Mouse (Mus musculus) ZHBTc4 (cell line): ENCODE results near the gene Myo1c.

Experiments used
- DNase-seq: peaks from one replicate; pipeline ENCODE4 v3.0.0-alpha.2; 2011; ENCODE audit warnings: low read depth, low spot score

Gene Myo1c

DNA sequence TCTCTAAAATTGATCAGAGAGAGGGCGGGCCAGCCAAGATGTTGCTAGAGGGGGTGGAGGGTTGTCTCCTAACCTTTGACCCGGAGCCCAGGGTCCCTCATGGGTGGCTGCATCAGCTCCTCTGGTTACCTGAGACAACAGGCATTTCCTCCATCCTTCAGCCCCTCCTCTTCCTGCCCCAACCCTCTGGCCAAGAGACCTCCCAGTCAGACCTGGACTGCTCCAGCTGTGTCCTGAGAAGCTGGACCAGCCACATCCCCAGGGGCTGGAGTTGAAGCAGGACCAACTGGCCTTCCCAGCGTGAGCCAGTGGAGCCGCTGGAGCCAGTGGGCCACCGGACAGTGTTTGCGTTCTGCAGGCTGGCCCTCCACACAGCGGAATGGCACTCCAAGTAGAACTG is at the start of gene Myo1c:
Myo1c (plus strand) TSS at position 194 of the 400 bp plus-strand sequence.
- DNase-seq: peak; percentile 15

- no peak for DNase-seq
Measured at GRCm38 (mm10) chr11:75604826-75605225, 45.5 kb upstream of the Myo1c start.

GRCm38 (mm10) chr11:75605318-75605717 is 45.0 kb upstream of the Myo1c start:
- DNase-seq: peak; percentile 84

- DNase-seq: no peak
Measured at GRCm38 (mm10) chr11:75608776-75609175, 41.5 kb upstream of the Myo1c start.

DNA sequence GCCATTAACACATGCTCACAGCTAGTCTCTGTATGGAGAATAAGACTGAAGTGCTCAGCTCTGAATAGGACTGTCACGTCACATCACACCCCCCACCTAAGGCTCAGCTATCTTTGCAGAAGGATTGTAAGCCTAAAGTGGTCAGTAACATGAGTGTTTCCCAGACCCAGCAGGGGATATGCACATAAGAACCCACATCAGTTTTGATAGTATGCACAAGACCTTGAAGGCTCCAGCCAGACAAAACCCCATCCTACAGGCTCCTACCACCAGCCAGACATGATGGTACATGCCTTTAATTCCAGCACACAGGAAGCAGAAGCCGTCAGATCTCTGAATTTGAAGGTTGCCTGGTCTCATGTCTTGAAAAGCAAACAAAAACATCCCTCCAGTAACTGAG is 40.3 kb upstream of the Myo1c start:
- peak; percentile 52 for DNase-seq

DNA sequence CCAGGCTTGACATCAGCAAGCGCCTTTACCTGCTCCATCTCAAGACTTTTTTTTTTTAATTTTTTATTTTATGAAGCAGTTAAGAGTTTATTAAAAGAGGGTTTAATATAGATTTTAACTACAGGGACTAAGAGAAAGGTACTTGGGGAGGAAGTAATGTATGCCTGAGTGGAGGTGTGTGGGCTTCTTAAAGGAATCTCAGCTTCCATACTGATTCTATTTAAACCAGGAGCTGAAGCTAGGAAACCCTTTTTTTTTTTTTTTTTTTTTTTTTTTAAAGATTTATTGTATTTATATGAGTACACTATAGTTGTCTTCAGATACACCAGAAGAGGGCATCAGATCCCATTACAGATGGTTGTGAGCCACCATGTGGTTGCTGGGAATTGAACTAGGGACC is 35.5 kb upstream of the Myo1c start:
- DNase-seq: no peak

DNA sequence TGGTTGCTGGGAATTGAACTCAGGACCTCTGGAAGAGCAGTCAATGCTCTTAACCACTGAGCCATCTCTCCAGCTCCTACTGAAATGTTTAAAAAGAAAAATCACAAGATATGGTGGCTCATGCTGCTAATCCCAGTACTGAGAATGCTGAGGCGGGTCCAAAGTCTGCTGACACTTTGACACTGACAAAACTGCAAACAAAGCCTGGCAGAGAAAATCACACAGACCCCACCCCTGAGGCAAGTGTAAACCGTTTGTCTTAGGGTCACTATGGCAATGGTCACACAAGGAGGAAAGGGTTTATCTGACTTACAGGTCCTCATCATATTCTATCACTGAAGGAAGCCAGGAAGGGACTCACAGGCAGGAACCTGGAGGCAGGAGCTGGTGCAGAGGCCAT is 34.7 kb upstream of the Myo1c start:
- no peak for DNase-seq

DNA sequence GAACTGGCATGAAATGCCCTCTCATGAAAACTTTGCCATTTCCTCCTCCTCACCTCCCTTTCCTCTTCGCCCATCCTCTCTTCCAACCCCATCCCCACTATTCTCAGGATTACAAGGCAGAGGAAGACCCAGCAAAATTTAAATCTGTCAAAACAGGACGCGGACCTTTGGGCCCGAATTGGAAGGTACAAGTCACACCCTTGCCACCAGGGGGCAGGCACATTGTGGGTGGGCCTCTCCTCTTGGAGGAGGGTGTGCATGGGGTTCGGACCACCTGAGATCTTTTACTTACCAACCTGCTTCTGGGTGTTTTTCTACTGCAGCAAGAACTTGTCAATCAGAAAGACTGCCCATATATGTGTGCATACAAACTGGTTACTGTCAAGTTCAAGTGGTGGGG is 31.2 kb upstream of the Myo1c start:
- peak; percentile 75 for DNase-seq

DNA sequence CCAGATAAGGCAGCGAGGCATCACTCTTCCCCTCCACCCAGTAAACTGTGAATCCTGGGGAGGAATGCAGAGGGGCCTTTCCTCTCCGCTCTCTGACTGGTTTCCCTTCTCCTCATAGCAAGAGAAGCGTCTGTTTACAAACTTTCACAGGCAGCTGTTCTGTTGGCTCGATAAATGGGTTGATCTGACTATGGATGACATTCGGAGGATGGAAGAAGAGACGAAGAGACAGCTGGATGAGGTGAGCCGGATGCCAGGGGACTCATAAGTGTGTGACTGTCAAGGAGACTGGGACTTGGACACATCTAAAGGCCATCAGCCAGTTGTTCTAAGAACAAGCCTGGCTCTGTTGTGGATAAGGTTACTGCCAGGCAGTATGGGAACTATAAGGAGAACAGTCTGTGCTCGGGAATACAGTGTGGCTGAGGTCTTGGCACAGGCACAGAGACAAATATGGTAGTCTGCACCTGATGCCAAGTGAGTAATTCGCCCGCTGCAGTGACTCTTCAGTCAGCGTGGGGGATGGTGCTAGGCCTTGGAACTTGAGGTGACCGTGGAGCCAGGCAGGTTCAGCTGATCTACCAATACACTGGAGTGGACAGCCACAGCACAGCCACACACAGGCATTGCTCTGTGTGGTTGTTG is 30.0 kb upstream of the Myo1c start:
- no peak for DNase-seq

DNA sequence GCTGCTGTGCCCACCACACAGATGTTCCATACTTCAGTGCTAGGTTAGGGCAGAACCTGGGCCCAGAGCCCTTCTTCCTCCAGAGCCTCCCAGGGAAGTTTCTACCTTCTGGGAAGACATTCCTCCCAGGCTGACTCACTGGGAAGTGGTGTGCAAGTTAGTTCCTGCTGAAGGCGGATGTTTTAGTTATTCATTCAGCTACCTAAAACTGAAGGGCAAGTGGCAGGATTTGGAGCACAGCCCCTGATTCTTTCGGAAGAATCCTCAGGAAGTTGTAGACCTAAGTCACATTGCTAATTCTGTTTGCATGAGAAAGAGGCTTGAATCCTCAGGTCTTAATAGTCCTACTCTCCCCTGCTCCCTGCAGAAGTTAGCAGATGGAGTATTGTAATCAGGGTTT is 28.9 kb upstream of the Myo1c start:
- peak; percentile 93 for DNase-seq

DNA sequence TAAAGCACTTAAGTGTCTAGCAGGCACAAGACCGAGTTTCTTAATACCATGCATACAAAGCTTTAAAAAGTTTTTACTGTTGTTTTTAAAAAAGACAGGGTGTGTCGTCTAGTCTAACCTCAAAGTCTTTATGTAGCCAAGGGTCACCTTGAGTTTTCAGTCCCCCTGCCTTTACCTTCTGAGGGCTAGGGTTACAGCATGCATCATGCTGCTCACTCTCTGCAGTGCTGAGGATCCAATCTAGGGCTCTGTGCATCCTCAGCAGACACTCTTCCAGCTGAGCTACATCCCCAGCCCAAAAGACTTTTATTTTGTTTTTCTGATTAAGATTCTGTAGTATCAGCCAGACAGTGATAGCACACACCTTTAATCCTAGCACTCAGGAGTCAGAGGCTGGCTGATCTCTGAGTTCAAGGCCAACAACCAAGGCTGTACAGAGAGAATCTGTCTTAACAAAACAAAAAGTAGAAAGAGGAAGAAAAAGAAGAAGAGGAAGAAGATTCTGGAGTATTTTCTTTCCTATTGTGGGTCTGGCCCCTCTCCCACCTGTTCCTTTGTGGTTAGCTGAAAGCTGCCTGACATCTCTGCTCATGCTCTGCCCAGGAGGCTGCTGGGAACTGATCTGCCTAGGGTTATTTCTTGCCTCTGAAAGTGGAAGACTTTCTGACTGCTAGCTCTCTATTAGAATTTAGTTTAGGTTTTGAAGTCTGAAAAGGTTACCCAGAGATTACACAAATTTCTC is 27.5 kb upstream of the Myo1c start:
- DNase-seq: peak; percentile 42

DNA sequence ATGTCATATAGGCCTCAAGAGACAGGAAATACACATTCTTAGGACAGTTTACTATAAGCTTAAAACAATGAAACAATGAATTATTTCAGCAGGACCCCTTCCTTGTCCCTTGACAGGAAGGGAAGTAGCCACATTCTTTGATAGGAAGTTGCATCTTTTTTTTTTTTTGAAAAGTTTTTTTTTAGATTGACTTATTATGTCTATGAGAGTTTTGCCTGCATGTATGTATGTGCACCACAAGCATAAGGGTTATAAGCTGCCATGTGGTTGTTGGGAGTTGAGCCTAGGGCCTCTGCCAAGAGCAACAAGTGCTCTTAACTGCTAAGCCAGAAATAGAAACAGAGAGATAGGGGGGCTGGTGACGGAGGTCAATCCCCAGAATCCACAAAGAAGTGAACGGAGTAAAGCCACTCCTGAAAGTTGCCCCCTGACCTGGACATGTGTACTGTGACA is 26.2 kb upstream of the Myo1c start:
- no peak for DNase-seq

GRCm38 (mm10) chr11:75625820-75626219 is 24.5 kb upstream of the Myo1c start:
- DNase-seq: no peak

DNA sequence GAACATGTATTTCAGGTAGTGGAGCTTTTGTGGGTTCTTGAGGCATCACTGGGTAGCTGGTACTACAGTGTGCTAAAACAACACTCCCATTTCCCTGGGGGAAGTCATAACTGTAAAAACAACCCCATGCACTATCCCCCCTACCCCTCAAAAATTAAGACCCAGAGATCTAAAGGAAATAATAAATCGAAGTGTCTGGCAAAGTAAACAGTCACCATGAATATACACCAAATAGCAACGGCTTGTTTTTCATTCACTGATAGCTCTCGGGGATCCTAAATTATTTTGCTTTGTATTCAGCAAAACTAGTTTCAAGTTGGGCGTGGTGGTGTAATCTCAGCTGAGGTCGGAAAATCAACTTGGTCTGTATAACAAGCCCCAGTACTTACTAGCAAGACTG is 20.2 kb upstream of the Myo1c start:
- DNase-seq: no peak

DNA sequence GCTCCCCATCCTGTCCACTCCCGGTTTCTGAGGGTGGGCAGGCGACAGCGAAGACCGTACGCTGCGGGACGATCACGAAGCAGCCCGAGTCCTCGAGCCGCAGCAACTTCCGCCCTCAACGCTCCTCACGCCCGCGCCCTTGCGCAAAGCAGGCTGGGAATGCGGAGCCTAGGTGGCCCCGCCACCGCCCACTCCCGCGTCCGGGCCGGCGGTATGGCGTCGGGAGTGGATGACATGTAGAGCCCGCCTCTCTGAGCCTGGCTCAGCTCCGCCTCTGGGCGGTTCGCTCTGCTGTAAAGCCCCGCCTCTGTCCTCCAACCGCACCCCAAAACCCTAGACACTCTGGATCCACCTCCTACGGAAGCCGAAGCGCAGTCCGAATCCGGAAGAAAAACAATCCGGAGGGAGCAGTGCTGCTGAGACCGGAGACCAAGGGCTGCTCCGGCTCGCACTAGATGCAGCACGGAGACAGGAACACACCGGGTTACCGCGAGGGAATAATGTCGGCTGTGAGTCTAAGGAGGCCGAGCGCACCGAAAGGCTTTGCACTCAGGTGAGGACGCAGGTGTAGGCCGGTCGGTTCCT is 19.6 kb upstream of the Myo1c start, which contains the start of gene Inpp5k:
Inpp5k (plus strand) TSS at position 344 of the 585 bp plus-strand sequence.
- peak; percentile 99 for DNase-seq

DNA sequence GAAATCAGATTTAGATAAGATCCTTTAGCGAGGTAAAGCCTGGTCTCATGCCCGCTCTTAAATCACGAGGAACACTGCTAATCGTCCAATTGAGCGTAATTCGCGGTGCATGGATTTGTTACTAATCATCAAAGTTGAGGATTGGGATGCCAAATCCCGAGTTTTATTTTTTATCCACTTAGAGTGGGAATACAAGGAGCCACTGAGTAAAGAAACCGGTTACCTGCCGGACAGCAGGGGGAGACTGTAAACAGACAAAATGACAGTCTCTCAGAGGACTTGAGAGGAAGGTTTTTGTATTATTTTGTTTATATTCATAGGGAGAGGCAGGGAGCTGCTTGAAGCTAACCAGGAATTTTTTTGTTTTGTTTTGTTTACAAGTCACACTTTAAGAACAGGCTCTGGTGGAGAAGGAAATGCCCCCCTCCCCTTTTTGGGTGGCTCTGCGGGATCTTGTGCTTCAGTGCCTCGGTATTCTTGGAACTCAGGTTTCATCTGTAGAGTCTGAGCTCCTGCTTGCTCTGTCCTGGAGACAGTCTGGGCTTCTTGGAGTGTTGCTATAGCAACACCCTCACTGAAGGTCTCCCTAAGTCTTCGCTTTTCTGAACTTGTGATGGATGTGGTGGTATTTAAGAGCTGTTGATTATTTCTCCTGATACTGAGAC is 18.6 kb upstream of the Myo1c start:
- DNase-seq: peak; percentile 32

DNA sequence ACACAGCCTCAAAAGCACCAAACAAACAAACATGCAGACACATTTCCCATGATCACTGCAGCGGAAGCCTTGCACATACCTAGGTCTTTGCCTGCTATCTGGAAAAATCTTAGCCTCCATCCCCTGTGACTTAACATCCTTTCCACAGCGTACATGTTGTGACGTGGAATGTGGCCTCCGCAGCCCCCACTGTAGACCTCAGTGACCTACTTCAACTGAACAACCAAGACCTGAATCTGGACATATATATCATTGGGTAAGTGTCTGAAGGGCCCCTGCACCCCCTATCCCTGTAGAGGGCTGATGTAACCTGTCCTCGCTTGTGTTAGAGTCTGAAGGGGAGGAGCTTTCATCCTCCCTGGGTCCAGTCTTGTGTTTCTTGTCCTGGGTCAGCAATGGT is 17.4 kb upstream of the Myo1c start:
- DNase-seq: no peak

GRCm38 (mm10) chr11:75634801-75635200 is 15.5 kb upstream of the Myo1c start:
- DNase-seq: no peak

- no peak for DNase-seq
Measured at GRCm38 (mm10) chr11:75635315-75635714, 15.0 kb upstream of the Myo1c start.

- DNase-seq: no peak
Measured at GRCm38 (mm10) chr11:75643323-75643722, 7.0 kb upstream of the Myo1c start.

DNA sequence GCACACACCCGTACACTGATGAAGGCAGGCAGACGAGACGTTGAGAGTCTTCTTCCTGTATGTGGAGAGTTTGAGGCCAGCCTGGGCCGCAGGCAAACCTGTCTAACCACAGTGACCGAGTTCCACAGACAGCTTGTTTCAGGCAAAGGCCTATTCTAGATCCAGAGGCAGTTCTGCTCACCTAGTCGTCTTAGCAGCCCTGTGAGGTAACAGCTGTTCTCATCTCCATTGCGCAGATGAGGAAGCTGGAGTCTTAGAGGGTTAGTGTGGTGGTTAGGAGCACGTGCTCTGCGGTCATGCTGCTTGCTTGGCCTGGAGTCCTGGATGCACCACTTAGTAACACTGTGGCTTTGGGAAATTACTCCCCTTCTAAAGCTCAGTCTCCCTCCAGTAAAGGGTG is 5.6 kb upstream of the Myo1c start:
- no peak for DNase-seq

DNA sequence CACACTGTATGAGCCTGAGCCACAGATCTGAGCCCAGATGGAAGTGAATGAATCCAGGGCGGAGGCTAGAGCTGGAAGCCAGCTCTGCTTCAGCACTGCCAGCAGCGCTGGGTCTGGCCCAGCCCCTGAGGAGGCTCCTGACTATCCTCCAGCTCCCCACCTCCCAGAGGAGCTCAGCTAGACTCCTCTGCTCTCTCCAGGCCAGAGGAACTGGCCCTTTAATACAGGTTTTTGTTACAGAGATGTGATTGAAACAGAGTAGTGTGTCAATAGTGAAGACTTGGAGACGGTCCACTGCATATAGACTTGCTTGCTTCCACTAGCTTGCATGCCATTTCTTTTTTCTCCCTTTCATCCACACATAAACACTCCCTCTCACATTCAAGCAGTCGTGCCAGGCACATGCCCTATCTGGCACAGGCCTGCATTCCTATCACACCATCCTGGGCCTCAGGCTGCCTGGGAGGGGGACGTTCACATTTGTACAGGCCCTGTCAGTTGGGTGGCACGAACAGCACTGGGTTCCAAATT is 2.6 kb upstream of the Myo1c start:
- no peak for DNase-seq
